Mouse (Mus musculus) cerebellum, adult 2 months (tissue): ENCODE results near the gene Gabarapl2.

Source experiments
- CTCF ChIP-seq: fragments of 200-500 bp; IDR thresholded peaks from 2 replicates; pipeline ENCODE4 v1.5.1; 2011; ENCODE audit warnings: low read depth, mild to moderate bottlenecking, control low read depth, low read length, moderate library complexity, borderline replicate concordance; ENCODE audit not compliant: insufficient read depth
- POLR2A ChIP-seq: fragments of 200-500 bp; IDR thresholded peaks from 2 replicates; pipeline ENCODE4 v1.6.1; 2011; ENCODE audit warnings: low read length, control low read depth, borderline replicate concordance; ENCODE audit not compliant: insufficient read depth

GRCm38 (mm10) chr8:111957231-111957630 lies 16.7 kb downstream of the Gabarapl2 start:
- TF ChIP-seq POLR2A, result no peak
- no peak for TF ChIP-seq CTCF
